Mouse (Mus musculus) embryo, embryonic 9.5 days (tissue): ENCODE measurements at regions not wholly inside any gene's neighbourhood (a gene's known extent, or its start where the extent isn't known, plus 50 kb on each side); places are given as distances from the start of the nearest gene placed in this dataset.

Experiments
- DNase-seq: peaks from one replicate; pipeline ENCODE4 v3.0.0-alpha.2; 2017; ENCODE audit errors: extremely low spot score

DNA sequence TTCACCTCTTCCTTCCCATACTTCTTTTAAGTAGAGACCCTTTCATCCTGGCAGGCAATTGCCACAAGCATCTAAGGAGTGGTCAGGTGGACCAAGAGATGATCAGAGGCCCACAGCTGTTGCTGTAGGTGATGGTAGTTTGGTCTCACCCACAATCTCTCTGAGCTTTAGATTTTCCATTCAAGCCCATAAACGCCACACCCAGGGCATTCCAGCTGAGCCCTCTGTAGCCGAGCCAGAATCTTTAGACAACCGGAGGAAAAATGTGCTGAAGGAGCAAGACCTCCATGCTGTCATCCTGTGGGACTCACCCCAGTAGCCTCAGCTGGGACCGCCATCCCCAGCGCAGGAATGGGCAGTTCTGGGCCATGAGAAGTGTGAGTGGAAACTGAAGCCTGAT, 93.7 kb upstream of the Dlx2 start:
- no peak for DNase-seq

DNA sequence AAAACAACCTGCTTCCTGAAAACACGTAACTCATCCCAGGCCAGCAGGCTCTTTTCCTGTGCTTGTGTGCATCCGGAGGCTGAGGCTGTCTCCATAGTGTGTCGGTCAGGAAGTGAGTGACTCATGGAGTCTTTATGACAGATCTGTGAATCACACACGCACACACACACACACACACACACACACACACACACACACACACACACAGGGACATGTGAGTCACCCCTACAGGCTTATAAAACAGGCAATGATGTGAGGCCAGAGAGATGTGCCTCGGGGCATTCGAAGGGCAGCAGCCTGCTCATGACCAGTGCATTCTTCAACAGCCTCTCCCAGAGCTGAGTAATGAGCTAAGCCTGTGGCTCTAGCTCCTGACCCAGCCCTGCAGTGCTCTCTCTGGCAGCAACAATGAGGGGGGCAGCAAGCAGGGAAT, 97.5 kb upstream of the Dlx2 start:
- peak; percentile 34 for DNase-seq

DNA sequence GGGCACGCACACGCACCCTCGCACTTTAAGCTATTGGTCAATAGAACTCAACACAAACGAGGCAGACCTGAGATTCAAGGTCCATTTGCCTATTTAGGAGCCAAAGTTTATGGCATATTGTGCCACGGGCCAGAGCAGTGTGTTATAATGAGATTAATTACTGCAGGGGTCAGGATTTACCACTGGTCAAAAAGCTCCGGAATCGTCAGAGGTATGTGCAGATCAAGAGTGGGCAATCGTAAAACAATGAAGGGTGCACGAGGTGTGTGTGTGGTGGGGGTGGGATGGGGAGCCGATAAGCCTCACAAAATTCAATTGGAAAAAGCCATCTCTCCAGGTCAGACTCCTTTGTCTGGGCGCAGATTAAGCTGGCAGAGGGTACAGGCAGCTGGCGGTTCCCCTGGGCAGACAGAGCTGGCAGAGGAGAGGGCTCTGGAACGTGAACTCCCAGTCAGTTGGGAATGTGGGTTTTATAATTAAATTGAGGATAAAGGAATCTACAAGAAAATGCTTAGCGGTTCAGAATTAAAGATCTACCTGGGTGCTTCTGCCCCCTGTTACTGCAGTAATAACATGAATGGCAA, 97.4 kb upstream of the Itga6 start:
- no peak for DNase-seq

- no peak for DNase-seq
Observed at GRCm38 (mm10) chr2:71651662-71652061, 93.8 kb upstream of the Itga6 start.

- DNase-seq: peak; percentile 57
Observed at GRCm38 (mm10) chr2:71652261-71652801, 93.1 kb upstream of the Itga6 start.

DNA sequence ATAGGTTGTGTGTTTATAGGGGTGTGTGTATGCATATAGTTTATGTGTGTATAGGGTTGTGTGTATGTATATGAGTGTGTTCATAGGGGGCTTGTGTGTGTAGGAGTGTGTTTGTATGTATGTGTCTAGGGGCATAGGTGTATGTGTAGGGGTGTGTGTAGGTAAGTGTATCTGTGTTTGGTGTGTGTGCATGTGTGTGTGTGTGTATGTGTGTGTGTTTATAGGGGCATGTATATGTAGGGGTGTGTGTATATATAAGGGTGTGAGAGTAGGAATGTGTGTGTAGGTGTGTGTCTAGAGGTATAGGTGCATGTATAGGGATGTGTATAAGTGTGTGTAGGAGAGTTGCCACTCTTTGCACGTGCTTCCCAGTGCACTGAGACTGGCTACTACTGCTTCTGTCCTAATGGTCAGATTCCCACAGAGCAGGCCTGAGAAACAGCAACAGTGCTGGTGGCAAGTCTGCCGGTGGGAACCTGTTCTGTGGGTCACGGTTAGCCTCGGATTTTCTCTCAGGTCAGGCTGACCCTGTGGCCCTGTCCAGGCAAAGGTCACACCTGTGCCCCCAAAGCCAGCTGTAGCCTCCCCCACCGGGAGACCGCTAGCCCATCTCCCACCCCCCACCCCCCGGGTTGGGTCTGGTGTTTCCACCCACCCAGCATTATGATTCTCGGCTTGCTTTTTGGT, 90.5 kb upstream of the Itga6 start:
- peak; percentile 45 for DNase-seq

DNA sequence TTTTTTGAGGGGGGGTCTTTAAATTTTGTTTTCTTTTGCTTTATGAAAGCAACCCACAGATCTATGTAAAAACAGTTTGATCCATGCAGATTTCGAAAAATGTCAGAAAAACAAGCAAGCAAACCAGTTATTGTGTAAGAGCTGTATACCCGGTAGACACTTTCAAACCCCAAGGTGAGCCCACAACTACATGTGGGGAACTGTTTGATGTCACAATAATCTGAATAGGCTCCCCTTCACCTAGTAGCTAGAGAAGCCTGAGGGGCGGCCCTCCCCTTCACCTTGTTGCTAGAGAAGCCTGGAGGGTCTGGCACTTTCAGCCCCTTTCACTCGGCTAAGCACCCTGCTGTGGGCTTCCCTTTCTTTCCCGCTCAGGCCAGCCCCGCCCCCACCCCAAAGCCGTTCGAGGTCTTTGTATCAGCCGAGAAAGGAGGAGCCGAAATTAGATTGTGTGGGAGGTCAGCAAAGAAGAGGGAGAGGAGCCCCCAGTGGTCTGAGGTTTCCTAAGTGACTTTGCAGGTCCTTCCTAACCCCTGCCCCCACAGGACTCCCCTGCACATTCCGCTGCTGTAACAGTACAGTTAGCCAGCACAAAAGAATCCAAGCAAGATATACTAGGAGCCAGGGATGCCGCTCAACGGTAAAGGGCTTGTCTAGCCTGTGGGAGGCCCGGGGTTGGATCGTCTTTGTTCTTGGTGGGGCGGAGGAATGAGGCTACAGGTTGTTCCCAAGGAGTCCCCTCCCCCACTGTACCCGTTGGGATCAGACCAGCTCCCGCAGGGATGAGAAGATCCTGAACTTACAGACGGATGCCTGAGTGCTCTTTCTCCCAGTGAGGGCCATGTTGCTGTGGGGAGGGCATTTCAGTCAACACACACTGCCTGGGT, 89.7 kb upstream of the Itga6 start:
- DNase-seq: peak; percentile 93

GRCm38 (mm10) chr2:71656611-71657244, 88.7 kb upstream of the Itga6 start:
- DNase-seq: peak; percentile 44

- no peak for DNase-seq
Observed at GRCm38 (mm10) chr2:71661438-71661837, 84.0 kb upstream of the Itga6 start.

DNA sequence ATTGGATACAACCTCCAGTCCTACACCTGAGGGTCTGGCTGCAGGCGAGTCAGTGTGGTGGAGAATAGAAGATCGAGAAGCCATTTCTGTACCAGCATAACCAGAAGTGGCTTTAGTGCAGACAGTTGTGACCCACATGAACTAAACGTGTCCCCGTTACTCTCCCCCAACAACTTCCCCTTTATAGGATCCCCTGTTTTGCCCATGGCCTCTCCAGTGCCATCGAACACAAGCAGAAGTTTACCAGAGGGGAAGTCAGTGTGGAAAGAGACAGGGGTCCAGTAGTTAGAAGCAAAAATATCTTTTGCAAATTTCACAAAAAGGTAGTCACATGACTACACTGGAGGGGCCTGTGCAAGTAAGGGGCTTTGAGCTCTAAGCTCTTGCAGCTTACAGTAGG, 83.4 kb upstream of the Itga6 start:
- DNase-seq: no peak

DNA sequence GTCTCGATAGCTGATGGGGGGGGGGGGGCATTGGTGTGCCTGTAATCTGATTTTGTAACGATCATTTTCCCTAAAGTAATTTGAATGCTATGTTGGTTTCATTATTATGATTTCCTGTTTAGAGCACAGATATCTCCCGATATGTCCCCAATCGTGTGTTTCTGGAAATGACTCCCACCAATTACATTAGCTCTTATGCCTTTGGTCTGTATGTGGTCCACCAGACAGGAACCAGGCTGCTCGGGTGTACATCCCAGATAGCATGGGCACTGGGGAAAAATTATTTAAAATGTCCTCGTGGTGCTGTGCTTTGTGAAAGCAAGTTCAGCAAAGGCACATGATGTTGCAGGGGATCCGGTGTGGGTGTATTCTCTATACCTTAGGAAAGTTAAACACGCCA, 82.0 kb upstream of the Itga6 start:
- no peak for DNase-seq

- no peak for DNase-seq
Observed at GRCm38 (mm10) chr2:71666927-71667326, 78.5 kb upstream of the Itga6 start.

GRCm38 (mm10) chr2:71667746-71668145, 77.7 kb upstream of the Itga6 start:
- DNase-seq: no peak

- DNase-seq: no peak
Observed at GRCm38 (mm10) chr2:71670228-71670790, 75.1 kb upstream of the Itga6 start.

- DNase-seq: no peak
Observed at GRCm38 (mm10) chr2:71670882-71671281, 74.5 kb upstream of the Itga6 start.

GRCm38 (mm10) chr2:71673087-71673920, 72.1 kb upstream of the Itga6 start:
- peak; percentile 37 for DNase-seq

DNA sequence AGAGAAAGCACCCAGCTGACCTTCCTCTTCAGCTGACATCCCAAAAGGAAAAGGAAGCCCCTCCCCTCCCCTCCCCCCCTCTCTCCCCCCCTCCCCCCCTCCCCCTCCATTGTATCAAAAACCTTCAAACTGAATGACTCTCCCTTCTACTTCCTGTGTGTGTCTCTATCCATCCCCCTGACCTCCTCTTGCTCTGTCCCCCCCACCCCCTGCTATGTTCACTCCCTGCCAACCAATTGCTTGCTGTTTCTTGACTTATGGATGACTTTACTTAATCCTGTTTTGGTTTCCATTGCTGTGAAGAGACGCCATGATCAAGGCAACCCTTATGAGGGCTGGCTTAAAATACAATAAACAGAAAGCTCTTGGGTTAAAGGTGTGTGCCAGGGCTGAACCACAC, 64.7 kb upstream of the Itga6 start:
- no peak for DNase-seq

- no peak for DNase-seq
Observed at GRCm38 (mm10) chr2:71681148-71681547, 64.3 kb upstream of the Itga6 start.

GRCm38 (mm10) chr2:71683375-71683774, 62.0 kb upstream of the Itga6 start:
- DNase-seq: no peak

- DNase-seq: no peak
Observed at GRCm38 (mm10) chr2:71685239-71685638, 60.2 kb upstream of the Itga6 start.

DNA sequence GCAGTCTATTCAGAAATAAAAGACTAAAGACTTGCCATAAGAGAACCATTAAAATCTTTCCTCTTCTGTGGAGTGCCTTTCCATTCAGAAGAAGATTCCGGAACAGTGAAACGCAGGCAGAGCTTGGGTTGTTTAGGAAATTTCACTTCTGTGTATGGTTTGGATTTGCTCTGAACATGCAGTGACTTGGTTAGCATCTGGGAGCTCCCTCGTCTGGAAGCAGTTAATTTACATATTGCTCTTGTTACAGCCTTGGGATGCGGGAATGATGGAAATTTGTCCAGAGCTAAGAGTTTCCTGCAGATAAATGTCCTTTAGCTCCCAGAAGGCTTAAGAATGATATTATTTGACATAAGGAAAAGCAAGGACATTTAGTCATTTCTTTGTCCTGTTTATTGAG, 56.4 kb upstream of the Itga6 start:
- DNase-seq: no peak
